Mouse (Mus musculus): ENCODE measurements around the gene Notch2.

DNA sequence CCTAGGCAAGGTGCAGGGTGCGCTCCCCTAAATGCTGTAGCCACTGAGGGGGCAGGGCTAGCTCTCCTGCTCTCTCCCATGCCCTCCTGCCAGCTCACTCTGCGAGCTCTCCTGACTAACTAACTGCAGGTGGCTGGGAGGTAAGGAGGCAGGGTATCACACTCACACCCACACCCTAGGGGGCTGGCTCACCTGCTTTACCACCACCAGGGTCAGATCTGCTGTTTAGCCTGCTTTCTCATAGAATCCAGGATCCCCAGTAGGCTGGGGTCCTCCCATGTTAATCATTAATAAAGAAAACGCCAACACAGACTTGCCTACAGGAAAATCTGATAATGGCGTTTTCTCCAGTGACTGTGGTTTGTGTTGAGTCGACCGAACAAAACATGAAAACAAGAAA, 106.0 kb downstream of the Notch2 start:
- no peak for TF ChIP-seq CTCF (conservative IDR thresholded peaks at IDR 0.05; ENCODE audit: insufficient read depth, insufficient read length, low read depth, low read length)
- no peak for TF ChIP-seq POLR2A (IDR thresholded peaks at IDR 0.05; ENCODE audit: low read depth, low read length)

Measured in kidney, adult 2 months (tissue).